Mouse (Mus musculus) heart, embryonic 14.5 days (tissue): ENCODE measurements around the gene Gm14403. TPM values are rescaled to one million over a fixed set of nuclear protein-coding genes. Genes with fewer than 3 reads are reported as not detected.
A peak's percentile ranks its signal among the peaks of the same experiment; 100 is the strongest.
"Not testable (repeated sequence)": the region's sequence is repeated elsewhere in the genome, so short reads cannot be mapped to it uniquely, and the experiment has no call there.

Source experiments
- ATAC-seq: fragments of 200-750 bp; cut with Nextera tagmentation; 2 replicates; pipeline ENCODE4 v1.8.0; 2017; ENCODE audit warnings: low read depth, moderate TSS enrichment; ENCODE audit not compliant: insufficient number of reproducible peaks, insufficient read depth, low FRiP score
- H3K27ac ChIP-seq, 2 experiments: fragments of 200-500 bp in 1 of 2; fragments of 300-500 bp in 1 of 2; sonication (generic) in 1 of 2; replicated peaks in 1 of 2; 2 replicates each; pipeline ENCODE4 v1.5.1; 2012 to 2014; ENCODE audit warnings: low read depth in 2 of 2, low read length in 2 of 2, control low read depth in 1 of 2, mild to moderate bottlenecking in 1 of 2, mixed read lengths in 1 of 2; ENCODE audit not compliant: control insufficient read depth in 1 of 2, insufficient read depth in 1 of 2
- H3K27me3 ChIP-seq: fragments of 300-500 bp; sonication (generic); 2 replicates; pipeline ENCODE4 v1.6.1; 2014; ENCODE audit warnings: mild to moderate bottlenecking, low read length, control low read depth; ENCODE audit not compliant: control insufficient read depth, insufficient read depth
- H3K36me3 ChIP-seq: fragments of 300-500 bp; sonication (generic); 2 replicates; pipeline ENCODE4 v1.6.1; 2014; ENCODE audit warnings: mild to moderate bottlenecking, control low read depth, low read length, mixed read lengths; ENCODE audit not compliant: control insufficient read depth, insufficient read depth
- H3K4me1 ChIP-seq, 2 experiments: fragments of 200-500 bp in 1 of 2; fragments of 300-500 bp in 1 of 2; sonication (generic) in 1 of 2; 2 replicates each; pipeline ENCODE4 v1.6.1; 2012 to 2014; ENCODE audit warnings: low read length in 2 of 2, control low read depth in 1 of 2, mixed read lengths in 1 of 2; ENCODE audit not compliant: control insufficient read depth in 2 of 2, insufficient read depth in 2 of 2
- H3K4me2 ChIP-seq: fragments of 300-500 bp; sonication (generic); 2 replicates; pipeline ENCODE4 v1.6.1; 2014; ENCODE audit warnings: mild to moderate bottlenecking, low read length
- H3K4me3 ChIP-seq, 2 experiments: fragments of 200-500 bp in 1 of 2; fragments of 300-500 bp in 1 of 2; sonication (generic) in 1 of 2; 2 replicates each; pipeline ENCODE4 v1.5.1; 2012 to 2014; ENCODE audit warnings: low read length in 2 of 2, mild to moderate bottlenecking in 2 of 2, control low read depth in 1 of 2, low read depth in 1 of 2, moderate library complexity in 1 of 2; ENCODE audit not compliant: control insufficient read depth in 1 of 2, insufficient read depth in 1 of 2
- H3K9ac ChIP-seq: fragments of 300-500 bp; sonication (generic); 2 replicates; pipeline ENCODE4 v1.6.1; 2014; ENCODE audit warnings: mild to moderate bottlenecking, low read length
- H3K9me3 ChIP-seq: fragments of 300-500 bp; sonication (generic); 2 replicates; pipeline ENCODE4 v1.6.1; 2016; ENCODE audit warnings: low read length, control low read depth; ENCODE audit not compliant: control insufficient read depth
- WGBS: fragments of 180-500 bp; shearing (Covaris S2); extraction: QIAGEN DNeasy Blood & Tissue Kit; methylation state at CpG from one replicate; pipeline ENCODE4 v1.1.7; 2014; 5-methylcytosine and 5-hydroxymethylcytosine counted together
- polyA plus RNA-seq: library from polyadenylated mRNA; unstranded; fragments of >200 nt; fragmentation: Nextera tagmentation; extraction: Ambion mirVana; gene quantifications from 2 replicates; pipeline ENCODE4 v1.2.1, GENCODE M21; 2014

Gene Gm14403
- 6.6 and 7.3 TPM in 2 replicates for polyA plus RNA-seq

DNA sequence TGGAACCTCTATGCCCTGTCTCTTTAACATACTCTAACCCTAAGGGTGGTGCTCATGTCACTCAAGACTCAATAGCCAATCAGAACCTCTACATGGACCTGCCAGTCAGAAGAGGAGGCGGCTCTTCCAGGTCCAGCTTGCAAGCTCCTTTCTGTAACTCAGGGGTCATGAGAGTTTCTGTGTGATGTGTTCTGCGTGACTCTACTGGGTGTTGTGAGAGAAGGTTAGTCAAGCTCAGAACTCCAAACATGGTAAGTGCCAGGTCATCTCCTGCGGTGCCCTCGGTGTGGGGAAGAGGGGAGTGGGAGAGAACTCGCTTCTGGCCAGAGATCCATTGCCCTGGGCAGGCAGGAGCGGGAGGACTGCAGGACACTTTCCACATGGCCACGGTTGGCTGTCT lies at the start of gene Gm14403:
Gm14403 (plus strand) TSS at position 149 of the 400 bp plus-strand sequence.
- WGBS: 10% methylated on average over 7 of the region's 7 CpGs
- peak within 1 kb of the TSS; percentile 42 to 66 for H3K4me3 ChIP-seq
- not testable (repeated sequence) for H3K9me3 ChIP-seq, H3K27me3 ChIP-seq, ATAC-seq, H3K36me3 ChIP-seq, H3K27ac ChIP-seq, H3K4me1 ChIP-seq
- peak within 1 kb of the TSS; percentile 57 for H3K4me2 ChIP-seq
- H3K9ac ChIP-seq: peak within 1 kb of the TSS; percentile 55; the same call in 1 of the 2 replicates

DNA sequence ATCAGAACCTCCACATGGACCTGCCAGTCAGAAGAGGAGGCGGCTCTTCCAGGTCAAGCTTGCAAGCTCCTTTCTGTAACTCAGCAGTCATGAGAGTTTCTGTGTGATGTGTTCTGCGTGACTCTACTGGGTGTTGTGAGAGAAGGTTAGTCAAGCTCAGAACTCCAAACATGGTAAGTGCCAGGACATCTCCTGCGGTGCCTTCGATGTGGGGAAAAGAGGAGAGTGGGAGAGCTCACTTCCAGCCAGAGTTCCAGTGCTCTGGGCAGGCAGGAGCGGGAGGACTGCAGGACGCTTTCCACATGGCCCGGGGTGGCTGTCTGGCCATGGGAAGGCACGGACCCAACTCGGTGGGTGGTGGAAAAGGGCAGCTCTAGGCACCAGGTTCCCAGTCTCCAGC lies 33.3 kb upstream of the Gm14403 start, which contains the start of gene Zfp970:
Zfp970 (plus strand) TSS at position 58 of the 400 bp plus-strand sequence.
- not testable (repeated sequence) for H3K27ac ChIP-seq, ATAC-seq, H3K27me3 ChIP-seq, H3K4me1 ChIP-seq, H3K9me3 ChIP-seq, H3K36me3 ChIP-seq
- peak within 1 kb of the TSS; percentile 25; the same call in 1 of the 2 replicates for H3K9ac ChIP-seq
- H3K4me2 ChIP-seq: peak within 1 kb of the TSS; percentile 57
- peak within 1 kb of the TSS; percentile 40 to 49 for H3K4me3 ChIP-seq
- WGBS: 4% methylated on average over 8 of the region's 9 CpGs

DNA sequence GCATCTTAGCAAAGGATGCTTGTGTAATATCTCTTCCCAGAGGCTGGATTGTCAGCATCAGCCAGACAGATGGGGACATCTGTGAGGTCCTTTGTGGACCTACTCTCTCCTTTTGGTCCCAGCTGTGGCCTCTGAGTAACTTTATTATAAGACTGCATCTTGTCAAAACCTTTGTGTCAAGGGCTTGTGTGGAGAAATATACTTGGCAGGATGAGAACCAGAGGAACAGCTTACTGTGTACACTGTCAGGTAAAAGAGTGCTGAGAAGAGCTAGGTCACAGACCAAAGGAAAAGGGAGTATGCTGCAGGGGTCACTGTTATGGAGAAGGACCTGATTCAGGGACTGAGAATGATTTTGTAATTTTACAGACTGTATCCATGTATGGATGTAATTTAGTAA lies 29.8 kb upstream of the Gm14403 start:
- not testable (repeated sequence) for H3K4me2 ChIP-seq, H3K27me3 ChIP-seq, H3K27ac ChIP-seq, H3K36me3 ChIP-seq, H3K4me3 ChIP-seq, ATAC-seq, H3K9me3 ChIP-seq, H3K9ac ChIP-seq, H3K4me1 ChIP-seq

DNA sequence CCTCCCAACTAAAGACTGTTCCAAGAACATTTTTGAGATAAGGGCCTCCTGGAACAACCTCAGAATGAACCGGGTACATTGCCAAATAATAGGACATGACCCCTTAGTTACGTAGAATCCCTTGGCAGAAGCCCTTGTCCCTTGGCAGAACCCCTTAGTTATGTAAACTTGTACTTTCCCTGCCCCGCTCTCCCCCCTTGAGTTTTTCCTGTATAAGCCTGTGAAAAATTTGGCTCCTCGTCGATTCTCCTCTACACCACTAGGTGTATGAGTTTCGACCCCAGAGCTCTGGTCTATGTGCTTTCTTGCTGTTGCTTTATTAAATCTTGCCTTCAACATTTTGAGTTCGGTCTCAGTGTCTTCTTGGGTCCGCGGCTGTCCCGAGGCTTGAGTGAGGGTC lies 25.8 kb upstream of the Gm14403 start:
- H3K9me3 ChIP-seq, H3K4me3 ChIP-seq, H3K27me3 ChIP-seq, H3K9ac ChIP-seq, H3K27ac ChIP-seq, H3K4me1 ChIP-seq, H3K4me2 ChIP-seq, H3K36me3 ChIP-seq, ATAC-seq: not testable (repeated sequence)
- WGBS: 78% methylated on average over 5 of the region's 10 CpGs

DNA sequence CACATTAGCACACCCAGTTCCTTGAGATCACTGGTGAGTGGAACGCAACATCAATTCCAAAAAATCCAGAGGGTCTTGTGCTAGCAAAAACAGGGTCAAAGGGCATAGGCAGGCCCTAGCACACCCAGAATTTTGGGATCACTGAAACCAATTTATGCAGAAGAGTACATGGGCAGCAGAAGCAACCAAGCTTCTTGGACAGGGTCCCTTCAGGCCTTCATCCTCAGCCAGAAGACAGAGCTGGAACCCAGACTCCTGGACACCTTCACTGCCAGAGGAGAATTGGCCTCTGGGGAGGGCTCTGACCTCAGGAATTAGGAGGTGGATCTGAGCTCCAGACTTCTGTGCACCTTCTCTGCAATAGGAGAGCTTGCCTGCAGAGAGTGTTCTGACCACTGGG lies 16.0 kb upstream of the Gm14403 start:
- H3K9me3 ChIP-seq, H3K4me1 ChIP-seq, H3K4me3 ChIP-seq, H3K27ac ChIP-seq, H3K9ac ChIP-seq, H3K27me3 ChIP-seq, H3K36me3 ChIP-seq, H3K4me2 ChIP-seq, ATAC-seq: not testable (repeated sequence)
- 85% methylated on average over 1 of the region's 1 CpGs for WGBS

DNA sequence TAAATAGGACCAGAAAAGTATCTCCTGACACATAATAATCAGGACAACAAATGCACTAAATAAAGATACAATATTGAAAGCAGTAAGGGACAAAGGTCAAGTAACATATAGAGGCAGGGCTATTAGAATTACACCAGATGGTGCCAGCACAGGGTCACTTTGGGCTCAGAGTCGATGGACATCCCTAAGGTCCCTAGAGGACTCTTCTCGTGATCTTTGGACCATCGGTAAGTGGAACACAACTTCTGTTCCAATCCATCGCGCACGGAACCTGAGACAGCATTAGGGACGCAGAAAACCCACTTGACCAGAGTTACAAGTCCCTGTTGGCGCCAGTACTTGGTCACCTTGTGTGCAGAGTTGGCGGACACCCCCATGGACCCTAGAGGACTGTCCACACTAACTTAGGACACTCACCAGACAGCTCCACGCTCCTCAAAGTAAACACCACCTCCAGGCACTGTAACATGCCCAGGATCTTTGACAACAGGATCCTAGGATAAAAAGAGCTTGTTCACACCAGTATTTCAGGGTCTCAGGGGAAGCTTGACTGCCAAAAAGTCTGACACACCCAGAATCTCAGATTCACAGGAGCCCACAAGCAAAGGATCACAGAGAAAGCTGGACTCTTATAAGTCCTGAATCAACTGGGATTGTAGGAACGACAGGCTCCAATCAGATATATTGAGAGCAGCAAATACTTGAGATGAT lies 14.6 kb upstream of the Gm14403 start:
- WGBS: 84% methylated on average over 11 of the region's 11 CpGs
- not testable (repeated sequence) for H3K9me3 ChIP-seq, H3K4me2 ChIP-seq, H3K27ac ChIP-seq, ATAC-seq, H3K9ac ChIP-seq, H3K36me3 ChIP-seq, H3K4me3 ChIP-seq, H3K4me1 ChIP-seq, H3K27me3 ChIP-seq

DNA sequence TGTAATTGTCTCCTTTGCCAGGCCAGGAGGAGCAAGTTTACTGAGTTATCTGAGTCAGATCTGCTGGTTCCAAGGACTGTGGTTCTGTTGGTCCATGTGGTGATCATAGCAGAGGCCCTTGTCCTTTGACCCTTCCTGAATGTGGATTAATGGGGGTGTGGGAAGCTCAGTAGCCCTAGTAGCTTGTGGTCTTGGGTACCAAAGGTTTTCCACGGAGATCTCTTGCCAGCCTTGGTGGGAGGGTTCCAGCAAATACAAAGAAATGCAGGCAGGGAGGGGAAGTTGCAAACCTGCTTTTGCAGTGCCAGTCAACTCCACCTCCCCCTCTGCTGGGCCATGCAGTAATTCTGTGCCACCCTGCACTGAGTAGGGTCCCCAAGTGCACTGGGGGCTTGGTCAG lies 1.2 kb downstream of the Gm14403 start:
- H3K9ac ChIP-seq, ATAC-seq, H3K27ac ChIP-seq, H3K4me3 ChIP-seq, H3K27me3 ChIP-seq, H3K36me3 ChIP-seq, H3K9me3 ChIP-seq, H3K4me2 ChIP-seq, H3K4me1 ChIP-seq: not testable (repeated sequence)
- 48% methylated on average over 1 of the region's 1 CpGs for WGBS

DNA sequence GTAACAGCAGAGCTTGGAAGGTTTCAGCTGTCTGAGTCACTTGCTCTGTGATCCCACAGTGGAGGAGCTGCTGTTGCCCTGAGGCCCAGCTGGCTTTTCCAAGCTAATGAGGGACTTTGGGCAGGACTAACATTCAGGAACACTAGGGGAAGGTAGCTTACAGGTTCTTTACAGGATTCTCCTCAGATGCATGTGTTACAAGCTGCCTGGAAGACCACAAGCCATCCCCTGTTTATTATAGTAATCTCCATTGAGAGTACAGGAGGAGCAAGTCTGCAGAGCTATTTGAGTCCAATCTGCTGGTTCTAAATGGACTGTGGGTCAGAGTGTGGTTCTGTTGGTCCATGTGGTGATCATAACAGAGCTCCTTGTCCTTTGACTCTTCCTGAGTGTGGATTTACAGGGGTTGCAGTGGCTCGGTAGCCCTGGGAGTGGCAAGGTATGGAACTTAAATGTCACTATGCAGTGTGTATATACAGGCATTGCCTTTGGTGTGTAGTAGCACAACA lies 7.2 kb downstream of the Gm14403 start:
- not testable (repeated sequence) for H3K4me2 ChIP-seq, H3K27me3 ChIP-seq, H3K27ac ChIP-seq, H3K4me1 ChIP-seq, ATAC-seq, H3K36me3 ChIP-seq, H3K4me3 ChIP-seq, H3K9me3 ChIP-seq, H3K9ac ChIP-seq
- WGBS: 82% methylated on average over 1 of the region's 1 CpGs
